Mouse (Mus musculus): Measurements from ENCODE around the gene Klf2. TPM values are rescaled to one million over a fixed set of nuclear protein-coding genes. Genes with fewer than 3 reads are reported as not detected.

The Klf2 gene
- polyA plus RNA-seq, 1 experiment from 2014 or later, result 4.7 TPM

GRCm38 (mm10) chr8:72343725-72344124 is 24.9 kb downstream of the Klf2 start:
- Histone ChIP-seq H3K4me3 (ENCODE audit: low read depth, low read length) (no peak overlapping the region), H3K4me2 (ENCODE audit: low read depth, low read length) (no peak overlapping the region), H3K27ac (replicated peaks; ENCODE audit: low read depth, low read length) (no peak overlapping the region), H3K4me1 (ENCODE audit: control insufficient read depth, insufficient read depth, low read length) (no peaks in the 10 kb centered on the region), H3K9ac (replicated peaks; ENCODE audit: low read length) (no peak overlapping the region), H3K27me3 (ENCODE audit: control insufficient read depth, insufficient read depth, low read length) (no peaks in the 10 kb centered on the region), H3K36me3 (replicated peaks; ENCODE audit: control insufficient read depth, insufficient read depth, low read depth, low read length) (peaks cover 4% of the 10 kb centered on the region), H3K9me3 (replicated peaks; ENCODE audit: control insufficient read depth, low read length) (no peaks in the 10 kb centered on the region)
- 75% methylated on average over 4 of the region's 4 CpGs for WGBS
- no peak for ATAC-seq (replicated peaks; ENCODE audit: insufficient number of reproducible peaks, low FRiP score, low TSS enrichment, low read depth)
- no peak for DNase-seq (ENCODE audit: low spot score)

DNA sequence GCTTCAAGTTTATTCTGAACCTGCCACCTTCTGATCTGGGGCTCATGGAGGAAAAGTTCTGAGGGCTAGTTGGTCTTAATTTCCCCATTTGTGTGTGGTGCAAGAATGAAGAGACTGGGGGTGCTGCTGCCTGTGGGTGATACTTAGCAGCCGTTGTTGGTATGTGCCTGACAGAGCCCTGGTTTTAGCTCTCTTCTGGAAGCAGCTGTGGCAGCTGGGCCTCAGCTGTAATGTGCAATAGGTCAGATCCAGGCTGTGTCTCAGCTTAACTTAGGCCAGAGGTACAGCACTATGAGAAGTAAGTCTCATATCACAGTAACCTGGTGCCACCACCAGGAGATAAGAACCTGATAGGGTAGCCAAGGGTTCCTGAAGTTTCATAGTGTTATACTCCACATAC is 28.7 kb downstream of the Klf2 start:
- Histone ChIP-seq H3K36me3 (replicated peaks; ENCODE audit: control insufficient read depth, insufficient read depth, low read depth, low read length) (no peaks in the 10 kb centered on the region; the same call in none of the 2 replicates), H3K27me3 (ENCODE audit: control insufficient read depth, insufficient read depth, low read length) (no peaks in the 10 kb centered on the region), H3K9ac (replicated peaks; ENCODE audit: low read length) (no peak overlapping the region), H3K27ac (replicated peaks; ENCODE audit: low read depth, low read length) (no peak overlapping the region), H3K9me3 (replicated peaks; ENCODE audit: control insufficient read depth, low read length) (no peaks in the 10 kb centered on the region), H3K4me2 (ENCODE audit: low read depth, low read length) (no peak overlapping the region), H3K4me3 (ENCODE audit: low read depth, low read length) (no peak overlapping the region), H3K4me1 (ENCODE audit: control insufficient read depth, insufficient read depth, low read length) (no peaks in the 10 kb centered on the region)
- no peak for ATAC-seq (replicated peaks; ENCODE audit: insufficient number of reproducible peaks, low FRiP score, low TSS enrichment, low read depth)
- no peak for DNase-seq (ENCODE audit: low spot score)
- WGBS, result 86% methylated on average over 1 of the region's 1 CpGs

DNA sequence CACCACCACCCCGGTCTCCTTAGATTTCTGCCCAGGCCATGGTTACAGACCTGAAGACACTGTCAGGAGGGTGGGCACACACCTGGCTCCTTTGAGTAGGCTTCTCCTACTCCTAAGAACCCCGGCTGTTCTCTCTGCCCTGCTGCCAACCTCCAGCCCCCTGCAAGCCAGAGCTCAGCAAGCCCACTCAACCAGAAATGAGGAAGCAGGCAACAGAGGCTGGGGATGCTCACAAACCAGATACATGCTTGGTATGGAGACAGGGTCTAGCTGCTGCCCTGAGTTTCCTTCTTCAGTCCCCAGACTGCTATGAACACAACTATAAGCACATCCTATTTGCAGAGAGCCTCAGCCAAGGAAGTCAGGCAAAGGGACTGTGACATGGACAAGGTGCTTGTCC is 29.3 kb downstream of the Klf2 start:
- Histone ChIP-seq H3K36me3 (replicated peaks; ENCODE audit: control insufficient read depth, insufficient read depth, low read depth, low read length) (no peaks in the 10 kb centered on the region; the same call in none of the 2 replicates), H3K27ac (replicated peaks; ENCODE audit: low read depth, low read length) (no peak overlapping the region), H3K9me3 (replicated peaks; ENCODE audit: control insufficient read depth, low read length) (no peaks in the 10 kb centered on the region), H3K27me3 (ENCODE audit: control insufficient read depth, insufficient read depth, low read length) (no peaks in the 10 kb centered on the region), H3K9ac (replicated peaks; ENCODE audit: low read length) (no peak overlapping the region), H3K4me2 (ENCODE audit: low read depth, low read length) (no peak overlapping the region), H3K4me1 (ENCODE audit: control insufficient read depth, insufficient read depth, low read length) (no peaks in the 10 kb centered on the region), H3K4me3 (ENCODE audit: low read depth, low read length) (no peak overlapping the region)
- ATAC-seq (replicated peaks; ENCODE audit: insufficient number of reproducible peaks, low FRiP score, low TSS enrichment, low read depth) (no peak), DNase-seq (ENCODE audit: low spot score) (no peak)
- WGBS, result 100% methylated on average over 2 of the region's 2 CpGs

GRCm38 (mm10) chr8:72348956-72349355 is 30.1 kb downstream of the Klf2 start:
- ATAC-seq (replicated peaks; ENCODE audit: insufficient number of reproducible peaks, low FRiP score, low TSS enrichment, low read depth) (no peak), DNase-seq (ENCODE audit: low spot score) (no peak)
- no peaks in the 10 kb centered on the region for H3K9me3 ChIP-seq (replicated peaks; ENCODE audit: control insufficient read depth, low read length)
- no peaks in the 10 kb centered on the region for H3K27me3 ChIP-seq (ENCODE audit: control insufficient read depth, insufficient read depth, low read length)
- no peak overlapping the region for H3K27ac ChIP-seq (replicated peaks; ENCODE audit: low read depth, low read length)
- H3K4me3 ChIP-seq (ENCODE audit: low read depth, low read length), result no peak overlapping the region
- WGBS, result 76% methylated on average over 1 of the region's 1 CpGs
- no peaks in the 10 kb centered on the region; the same call in 1 of the 2 replicates for H3K36me3 ChIP-seq (replicated peaks; ENCODE audit: control insufficient read depth, insufficient read depth, low read depth, low read length)
- no peak overlapping the region for H3K9ac ChIP-seq (replicated peaks; ENCODE audit: low read length)
- H3K4me1 ChIP-seq (ENCODE audit: control insufficient read depth, insufficient read depth, low read length), result no peaks in the 10 kb centered on the region
- H3K4me2 ChIP-seq (ENCODE audit: low read depth, low read length), result no peak overlapping the region

DNA sequence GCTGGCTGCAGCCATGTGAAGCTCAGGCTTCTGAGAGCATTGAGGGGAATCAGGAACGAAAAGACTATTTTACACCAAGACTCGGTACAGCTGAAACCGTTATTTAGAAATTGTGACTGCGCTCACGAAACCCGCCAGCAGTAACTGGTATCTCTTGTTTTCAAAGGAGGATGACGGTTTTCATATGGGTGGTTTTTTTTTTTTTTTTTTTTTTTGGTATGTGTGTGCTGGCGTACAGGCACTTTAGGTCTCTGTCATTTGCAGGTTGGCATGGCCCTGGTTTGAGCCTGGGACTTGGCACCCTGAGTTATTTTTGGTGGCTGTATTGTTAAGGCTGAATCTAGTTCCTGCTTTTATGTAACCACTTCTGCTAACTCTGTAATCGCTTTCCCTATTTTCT is 31.0 kb downstream of the Klf2 start:
- no peak overlapping the region for H3K27ac ChIP-seq (replicated peaks; ENCODE audit: low read depth, low read length)
- H3K4me2 ChIP-seq (ENCODE audit: low read depth, low read length), result no peak overlapping the region
- ATAC-seq (replicated peaks; ENCODE audit: insufficient number of reproducible peaks, low FRiP score, low TSS enrichment, low read depth) (no peak), DNase-seq (ENCODE audit: low spot score) (no peak)
- H3K36me3 ChIP-seq (replicated peaks; ENCODE audit: control insufficient read depth, insufficient read depth, low read depth, low read length), result no peaks in the 10 kb centered on the region; the same call in 1 of the 2 replicates
- 90% methylated on average over 9 of the region's 9 CpGs for WGBS
- no peaks in the 10 kb centered on the region for H3K27me3 ChIP-seq (ENCODE audit: control insufficient read depth, insufficient read depth, low read length)
- H3K9ac ChIP-seq (replicated peaks; ENCODE audit: low read length), result no peak overlapping the region
- H3K4me1 ChIP-seq (ENCODE audit: control insufficient read depth, insufficient read depth, low read length), result no peaks in the 10 kb centered on the region
- H3K9me3 ChIP-seq (replicated peaks; ENCODE audit: control insufficient read depth, low read length), result no peaks in the 10 kb centered on the region
- H3K4me3 ChIP-seq (ENCODE audit: low read depth, low read length), result no peak overlapping the region

DNA sequence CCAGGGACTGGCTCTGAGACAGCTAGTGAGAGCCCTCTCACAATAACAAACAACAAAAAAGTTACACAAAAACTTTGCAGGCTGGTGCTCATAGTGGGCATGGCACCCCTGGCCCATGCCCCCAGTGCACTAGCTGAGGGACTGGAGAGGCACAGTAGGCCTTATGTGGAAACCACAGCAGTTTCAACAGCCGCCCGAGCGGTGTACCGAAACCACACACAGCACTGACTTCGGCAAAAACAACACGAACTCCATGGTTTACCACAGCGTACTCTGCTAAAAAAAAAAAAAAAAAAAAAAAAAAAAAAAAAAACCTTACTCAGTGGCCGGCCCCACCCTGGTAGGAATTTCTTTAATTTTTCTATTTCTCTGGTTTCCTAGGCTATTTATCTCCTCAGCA is 31.9 kb downstream of the Klf2 start:
- ATAC-seq (replicated peaks; ENCODE audit: insufficient number of reproducible peaks, low FRiP score, low TSS enrichment, low read depth), result no peak
- DNase-seq (ENCODE audit: low spot score), result no peak
- no peaks in the 10 kb centered on the region for H3K27me3 ChIP-seq (ENCODE audit: control insufficient read depth, insufficient read depth, low read length)
- H3K9ac ChIP-seq (replicated peaks; ENCODE audit: low read length), result no peak overlapping the region
- WGBS, result 91% methylated on average over 8 of the region's 8 CpGs
- no peaks in the 10 kb centered on the region for H3K4me1 ChIP-seq (ENCODE audit: control insufficient read depth, insufficient read depth, low read length)
- H3K4me3 ChIP-seq (ENCODE audit: low read depth, low read length), result no peak overlapping the region
- H3K27ac ChIP-seq (replicated peaks; ENCODE audit: low read depth, low read length), result no peak overlapping the region
- H3K9me3 ChIP-seq (replicated peaks; ENCODE audit: control insufficient read depth, low read length), result no peaks in the 10 kb centered on the region
- H3K4me2 ChIP-seq (ENCODE audit: low read depth, low read length), result no peak overlapping the region
- H3K36me3 ChIP-seq (replicated peaks; ENCODE audit: control insufficient read depth, insufficient read depth, low read depth, low read length), result no peaks in the 10 kb centered on the region; the same call in 1 of the 2 replicates

GRCm38 (mm10) chr8:72351405-72352005 is 32.7 kb downstream of the Klf2 start:
- WGBS, result 91% methylated on average over 7 of the region's 7 CpGs
- no peaks in the 10 kb centered on the region; the same call in 1 of the 2 replicates for H3K36me3 ChIP-seq (replicated peaks; ENCODE audit: control insufficient read depth, insufficient read depth, low read depth, low read length)

DNA sequence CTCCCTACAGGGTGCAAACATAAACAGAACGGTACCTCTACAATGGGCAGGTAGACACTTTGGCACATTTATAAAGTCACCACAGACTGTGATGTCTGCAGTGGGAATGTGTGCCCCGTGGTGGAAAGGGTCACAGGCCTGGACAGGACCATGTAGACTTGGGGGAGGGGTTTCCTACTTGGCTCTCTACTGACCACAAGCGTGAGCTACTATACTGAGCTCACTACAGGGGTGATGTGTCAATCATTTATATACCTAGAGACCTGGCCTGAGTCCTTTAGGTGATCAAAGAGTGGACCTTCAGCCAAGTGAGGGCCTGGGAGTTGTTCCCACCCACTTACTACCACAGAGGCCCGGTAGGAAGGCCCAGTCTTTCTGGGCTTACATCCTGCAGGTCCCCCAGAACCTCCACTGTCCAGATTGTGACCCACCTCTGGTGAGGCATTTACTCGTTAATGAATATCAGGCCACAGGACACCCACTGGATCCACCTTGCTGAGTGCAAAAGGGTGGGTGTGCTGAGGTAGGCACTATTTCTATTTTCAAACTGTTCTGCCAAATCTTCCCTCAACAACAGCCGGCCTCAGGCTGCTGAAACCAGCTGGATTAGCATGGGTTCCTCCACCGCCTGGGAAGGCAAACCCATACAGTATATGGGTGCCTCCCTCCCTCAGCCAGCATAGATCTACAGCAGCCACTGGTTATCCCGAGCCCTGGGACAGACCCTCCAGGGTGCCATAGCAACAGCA is 34.3 kb downstream of the Klf2 start:
- 81% methylated on average over 8 of the region's 8 CpGs for whole genome bisulfite sequencing
- Histone ChIP-seq H3K4me2 (ENCODE audit: low read depth, low read length) (no peak overlapping the region), H3K27ac (replicated peaks; ENCODE audit: low read depth, low read length) (no peak overlapping the region), H3K4me1 (ENCODE audit: control insufficient read depth, insufficient read depth, low read length) (no peaks in the 10 kb centered on the region), H3K9ac (replicated peaks; ENCODE audit: low read length) (no peak overlapping the region), H3K4me3 (ENCODE audit: low read depth, low read length) (no peak overlapping the region), H3K9me3 (replicated peaks; ENCODE audit: control insufficient read depth, low read length) (no peaks in the 10 kb centered on the region), H3K27me3 (ENCODE audit: control insufficient read depth, insufficient read depth, low read length) (no peaks in the 10 kb centered on the region), H3K36me3 (replicated peaks; ENCODE audit: control insufficient read depth, insufficient read depth, low read depth, low read length) (peaks cover 3% of the 10 kb centered on the region; the same call in 1 of the 2 replicates)
- 0 out of 2 replicates have a peak, but pooled peaks have one; percentile 36 for ATAC-seq (replicated peaks; ENCODE audit: insufficient number of reproducible peaks, low FRiP score, low TSS enrichment, low read depth)
- DNase-seq (ENCODE audit: low spot score), result no peak

More at GRCm38 (mm10) chr8:72351405-72352005, 32.7 kb downstream of the Klf2 start:
- H3K4me1 ChIP-seq (ENCODE audit: control insufficient read depth, insufficient read depth, low read length), result no peaks in the 10 kb centered on the region
- no peak overlapping the region for H3K9ac ChIP-seq (replicated peaks; ENCODE audit: low read length)
- no peak overlapping the region for H3K27ac ChIP-seq (replicated peaks; ENCODE audit: low read depth, low read length)
- H3K4me3 ChIP-seq (ENCODE audit: low read depth, low read length), result no peak overlapping the region
- no peaks in the 10 kb centered on the region for H3K27me3 ChIP-seq (ENCODE audit: control insufficient read depth, insufficient read depth, low read length)
- DNase-seq (ENCODE audit: low spot score) (no peak), ATAC-seq (replicated peaks; ENCODE audit: insufficient number of reproducible peaks, low FRiP score, low TSS enrichment, low read depth) (no peak)
- H3K9me3 ChIP-seq (replicated peaks; ENCODE audit: control insufficient read depth, low read length), result no peaks in the 10 kb centered on the region
- no peak overlapping the region for H3K4me2 ChIP-seq (ENCODE audit: low read depth, low read length)

All from embryonic facial prominence, embryonic 11.5 days (tissue).